Mouse (Mus musculus) gastrocnemius, postnatal 14 days (tissue): ENCODE data around the gene Rln3. TPM values are rescaled to one million over a fixed set of nuclear protein-coding genes. Genes with fewer than 3 reads are reported as not detected.

Source experiments
- DNase-seq: peaks from one replicate; pipeline ENCODE4 v3.0.0; 2021; ENCODE audit warnings: mixed read lengths
- intact Hi-C: fragments of 180-260 bp; cut with DNase I; formaldehyde crosslinking; loops from one replicate; pipeline ENCODE4 v1.15.1; 2025; ENCODE audit warnings: low total_unique reads
- long read RNA-seq, 2 experiments: library from polyadenylated mRNA; stranded (forward); transcript quantifications; one replicate each; pipeline ENCODE4 v2.0.0; 2021
- total RNA-seq, 2 experiments: library from RNA; stranded (reverse); gene quantifications; 2 replicates each; pipeline ENCODE4 v1.2.3; 2021

The Rln3 gene
- total RNA-seq: not detected
- long read RNA-seq, experiment 1: 0 reads
- long read RNA-seq, experiment 2: 0 reads

DNA sequence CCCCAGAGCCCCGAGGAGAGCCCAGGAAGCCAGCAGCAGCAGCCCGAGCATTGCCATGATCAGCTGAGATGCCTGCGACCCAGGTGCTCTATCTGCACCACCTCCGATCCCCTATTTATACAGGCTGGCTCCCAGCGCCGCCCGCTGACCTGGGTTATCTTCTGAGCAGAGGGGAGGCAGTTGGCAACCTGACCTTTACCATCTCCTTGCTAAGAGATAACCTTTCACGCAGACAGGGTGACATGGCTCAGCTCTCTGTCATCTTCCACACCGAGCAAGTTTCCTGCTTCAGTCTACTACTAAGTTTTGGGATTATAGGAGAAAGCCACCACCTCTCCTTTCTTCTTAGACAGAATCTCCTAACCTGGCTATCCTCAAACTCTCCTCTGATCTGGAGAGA, at the start of gene Rln3:
TSS of gene Rln3 (minus strand) at position 101 of the 400 bp plus-strand sequence.
- intact Hi-C loops: loop anchor here (10.0 kb wide), 1 partner anchor 130 kb away; no protein-coding TSS in a partner anchor

DNA sequence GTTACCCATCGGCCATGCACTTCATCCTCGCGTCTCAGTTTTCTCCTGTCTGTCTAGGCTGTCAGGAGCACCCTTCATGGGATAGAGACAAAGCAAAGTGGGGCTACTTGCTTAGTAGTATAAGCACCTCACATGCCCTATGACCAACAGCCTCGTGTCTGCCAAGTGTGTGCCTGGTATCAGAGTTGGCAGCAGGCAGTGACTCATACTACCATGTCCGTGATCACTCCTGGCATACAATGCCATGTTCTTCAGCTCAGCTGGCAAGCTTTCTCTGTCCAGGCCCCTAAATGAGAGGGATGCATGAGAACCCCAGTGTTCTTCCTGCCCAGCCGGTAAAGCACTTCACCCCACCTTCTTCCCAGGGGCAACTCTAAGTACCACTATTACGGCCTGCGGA, 45.8 kb upstream of the Rln3 start:
- no peak for DNase-seq
- intact Hi-C loops: no loop called here

More for the DNA sequence above, at the start of gene Rln3:
- no peak for DNase-seq

- intact Hi-C loops: no loop called here
Measured at GRCm38 (mm10) chr8:84089277-84089676, 44.5 kb upstream of the Rln3 start.

GRCm38 (mm10) chr8:84087821-84088220, 43.0 kb upstream of the Rln3 start:
- no peak for DNase-seq
- intact Hi-C loops: no loop called here

More at GRCm38 (mm10) chr8:84089277-84089676, 44.5 kb upstream of the Rln3 start:
- no peak for DNase-seq

- intact Hi-C loops: no loop called here
- DNase-seq: no peak
Measured at GRCm38 (mm10) chr8:84087156-84087555, 42.4 kb upstream of the Rln3 start.

DNA sequence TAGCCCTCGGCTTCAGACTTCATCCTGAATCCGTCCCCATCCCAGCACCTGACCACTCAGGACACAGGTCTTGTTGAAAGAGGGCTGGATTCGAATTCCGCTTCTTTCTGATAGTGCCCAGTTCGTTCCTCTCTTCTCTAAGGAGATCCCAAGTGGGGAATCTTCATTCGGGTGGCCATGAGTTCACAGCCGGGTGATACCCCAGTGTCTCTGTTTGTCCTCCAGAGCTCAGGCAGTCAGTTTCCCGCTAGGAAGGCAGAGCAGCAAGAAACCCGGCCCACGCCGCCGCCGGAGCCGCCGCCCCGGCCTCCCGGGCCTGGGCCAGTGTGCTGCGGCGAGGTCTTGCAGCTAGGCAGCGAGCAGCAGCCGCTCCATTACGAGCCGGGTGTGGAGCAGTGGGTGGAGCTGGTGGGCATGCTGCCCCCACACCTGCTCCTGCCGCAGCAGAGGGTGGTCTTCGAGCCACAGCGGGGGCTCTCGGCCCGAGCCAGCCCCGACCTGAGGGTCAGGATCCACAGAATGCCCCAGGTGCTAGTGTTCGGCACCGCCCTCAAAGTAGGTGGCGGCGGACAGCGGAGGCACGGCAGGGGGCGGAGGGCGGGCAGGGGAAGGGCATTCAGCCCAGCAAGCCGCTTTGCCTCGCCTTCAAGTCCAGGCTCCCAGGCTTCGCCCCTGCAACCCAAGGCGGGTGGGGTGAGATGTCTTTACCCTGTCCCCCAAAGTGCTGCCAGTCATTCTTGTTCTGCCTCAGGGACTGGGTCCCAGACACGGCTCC, 39.7 kb upstream of the Rln3 start:
- no peak for DNase-seq
- intact Hi-C loops: no loop called here

DNA sequence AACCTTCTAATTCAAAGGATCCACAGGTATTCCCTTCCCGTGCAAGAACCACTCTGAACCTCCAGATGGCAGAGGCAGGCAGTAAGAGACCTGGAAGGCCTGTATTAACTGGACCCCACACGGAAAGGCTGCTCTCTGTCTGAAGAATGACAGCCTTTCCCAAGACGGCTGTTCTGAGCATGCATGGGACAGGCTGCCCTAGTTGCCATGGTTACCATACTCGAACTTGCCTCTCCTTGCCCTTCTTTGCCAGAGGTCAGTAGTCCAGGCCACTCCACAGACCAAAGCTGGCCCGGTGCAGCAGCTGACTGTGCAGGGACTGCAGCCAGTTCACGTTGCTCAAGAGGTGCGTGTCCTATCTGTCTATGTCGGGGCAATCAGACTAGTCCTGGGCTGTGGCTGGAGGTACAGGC, 39.0 kb upstream of the Rln3 start:
- intact Hi-C loops: no loop called here
- peak; percentile 69 for DNase-seq

GRCm38 (mm10) chr8:84079206-84079605, 34.4 kb upstream of the Rln3 start:
- intact Hi-C loops: no loop called here
- no peak for DNase-seq

DNA sequence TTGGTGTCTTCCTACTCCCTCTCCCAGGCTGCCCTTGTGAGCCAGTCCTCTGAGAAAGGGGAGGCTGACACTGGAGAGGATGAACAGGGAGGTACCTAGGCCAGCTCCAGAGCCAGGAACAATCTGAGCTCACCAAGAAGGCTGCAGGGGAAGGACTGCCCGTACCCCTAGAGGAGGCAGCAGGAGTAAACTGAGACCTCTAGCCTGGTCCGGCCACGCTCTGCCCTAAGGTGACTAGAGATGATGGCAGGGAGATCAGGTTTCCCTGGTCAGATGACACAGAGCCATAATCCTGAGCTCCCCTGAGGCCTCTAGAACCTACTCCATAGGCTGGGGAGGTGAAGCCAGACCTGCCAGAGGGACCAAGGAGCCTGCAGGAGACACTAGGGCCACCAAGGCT, 32.0 kb upstream of the Rln3 start:
- intact Hi-C loops: no loop called here

GRCm38 (mm10) chr8:84076412-84076811, 31.6 kb upstream of the Rln3 start:
- no peak for DNase-seq
- intact Hi-C loops: no loop called here

More for the DNA sequence above, 32.0 kb upstream of the Rln3 start:
- no peak for DNase-seq

GRCm38 (mm10) chr8:84073230-84073976, 28.6 kb upstream of the Rln3 start:
- DNase-seq: no peak
- intact Hi-C loops: no loop called here

DNA sequence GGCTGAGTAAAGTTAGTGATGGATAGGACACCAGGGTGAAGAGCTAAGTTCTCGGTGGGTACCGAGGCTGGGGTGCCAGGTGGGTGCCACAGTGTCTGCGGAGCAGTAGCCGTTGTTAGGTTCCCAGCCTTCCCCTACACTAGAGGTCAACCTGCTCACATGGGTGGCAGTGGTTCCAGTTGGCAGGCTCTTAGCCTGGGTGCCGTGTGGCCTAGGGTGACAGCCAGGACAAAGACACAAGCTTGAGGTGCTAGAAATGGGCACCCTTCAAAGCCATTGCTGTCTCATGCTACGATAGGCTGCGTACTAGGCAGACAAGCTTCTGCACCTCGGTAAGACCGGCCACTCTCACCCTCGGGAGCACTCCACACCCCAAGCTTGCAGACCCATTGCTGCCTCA, 27.5 kb upstream of the Rln3 start:
- no peak for DNase-seq
- intact Hi-C loops: no loop called here

DNA sequence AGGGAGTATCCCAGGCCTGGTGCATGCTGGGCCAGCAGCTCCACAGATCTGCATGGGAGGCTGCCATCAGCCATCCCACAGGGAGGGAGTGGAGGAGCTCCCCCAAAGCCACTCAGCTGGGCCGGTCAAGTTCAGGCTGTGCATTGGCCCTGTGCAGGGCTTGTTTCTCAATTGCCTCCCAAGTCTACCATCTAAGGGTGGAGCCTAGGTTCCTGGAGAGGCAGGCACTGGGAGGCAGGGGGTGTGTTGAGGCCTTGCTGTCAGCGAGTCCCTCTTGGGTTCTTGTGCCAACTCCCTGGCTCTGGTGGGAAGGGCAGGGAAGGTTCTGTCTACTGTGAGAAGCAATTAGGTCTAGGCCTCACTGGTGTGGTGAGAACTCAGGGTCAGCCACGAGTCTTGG, 27.1 kb upstream of the Rln3 start:
- DNase-seq: peak; percentile 47
- intact Hi-C loops: no loop called here

DNA sequence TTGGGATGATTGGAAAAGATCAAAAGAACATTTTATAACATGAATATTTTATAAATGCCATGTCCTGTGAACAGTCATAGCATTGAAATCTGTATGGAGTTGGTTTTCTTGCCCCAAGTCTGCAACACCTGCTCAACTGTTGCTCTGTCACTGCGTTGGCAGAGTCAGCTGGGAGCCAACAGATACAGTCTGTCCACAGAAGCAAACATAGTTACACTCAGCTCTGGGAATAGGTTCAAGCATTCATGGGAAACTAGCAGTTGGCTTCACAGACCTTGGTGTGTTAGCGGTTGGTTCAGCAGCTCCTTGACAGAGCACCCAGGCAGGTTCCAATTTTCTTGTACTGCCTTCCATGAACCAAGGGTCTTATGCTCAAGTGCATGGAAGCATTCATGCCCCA, 25.9 kb upstream of the Rln3 start:
- intact Hi-C loops: no loop called here
- no peak for DNase-seq

- DNase-seq: no peak
- intact Hi-C loops: no loop called here
Measured at GRCm38 (mm10) chr8:84070241-84070640, 25.4 kb upstream of the Rln3 start.

DNA sequence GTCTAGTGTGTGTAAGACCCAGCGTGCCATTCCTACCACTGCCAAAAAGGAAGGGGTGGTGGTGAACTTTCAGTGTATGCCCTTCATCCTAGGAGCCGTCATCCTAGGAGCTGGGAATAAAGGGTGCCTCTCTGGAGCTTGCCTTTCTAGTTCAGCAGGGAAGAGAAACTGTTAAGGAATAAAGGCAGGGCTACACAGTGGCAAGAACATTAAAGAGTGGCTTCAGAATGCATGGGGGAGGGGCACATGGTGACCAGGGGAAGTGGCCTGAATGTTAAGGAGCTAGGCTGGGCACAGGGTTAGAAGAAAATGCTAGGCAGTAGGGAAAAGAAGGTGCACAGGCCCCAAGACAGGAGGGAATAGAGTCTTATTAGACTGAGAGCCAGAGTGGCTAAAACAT, 24.9 kb upstream of the Rln3 start:
- intact Hi-C loops: no loop called here
- no peak for DNase-seq

GRCm38 (mm10) chr8:84069169-84069568, 24.4 kb upstream of the Rln3 start:
- DNase-seq: no peak
- intact Hi-C loops: no loop called here

- intact Hi-C loops: no loop called here
- DNase-seq: no peak
Measured at GRCm38 (mm10) chr8:84068316-84069035, 23.7 kb upstream of the Rln3 start.

- DNase-seq: no peak
- intact Hi-C loops: no loop called here
Measured at GRCm38 (mm10) chr8:84067911-84068310, 23.1 kb upstream of the Rln3 start.

GRCm38 (mm10) chr8:84067047-84067573, 22.3 kb upstream of the Rln3 start:
- peak; percentile 95 for DNase-seq
- intact Hi-C loops: no loop called here
